9 mouse cellular contexts compared by ENCODE assay signal in genomic region chr1:75547351-75547750, GRCm38 (mm10). TPM values are rescaled to one million over a fixed set of nuclear protein-coding genes. Genes with fewer than 3 reads are reported as not detected.
A peak's percentile ranks its signal among the peaks of the same experiment; 100 is the strongest.
DNase-seq lines count a peak whose midpoint lies in the region; ATAC-seq lines count a peak whose summit lies in the region.
"Had no signal": no experiment of that assay in that cellular context is flagged by ENCODE, and none has a peak within 500 bp of the region (broad histone marks: within the 10 kb centered on the region; RNA-seq: fewer than 3 reads in every experiment).

No protein-coding gene starts in this region.

- no peak overlapping the region for H3K27ac ChIP-seq in kidney, embryonic 15.5 days
- H3K27ac ChIP-seq in forebrain, embryonic 12.5 days = no peak overlapping the region
- no peak overlapping the region for H3K27ac ChIP-seq in intestine, embryonic 16.5 days (ENCODE audit: low read length)
- H3K27ac ChIP-seq in neural tube, embryonic 15.5 days (replicated peaks) = no peak overlapping the region

- H3K4me2 ChIP-seq in kidney, embryonic 15.5 days = peak overlapping the region; percentile 86
- peak overlapping the region; percentile 73 for H3K4me2 ChIP-seq in forebrain, embryonic 12.5 days
- H3K4me2 ChIP-seq in intestine, embryonic 16.5 days (ENCODE audit: low read depth, low read length) = 0 out of 2 replicates have a peak overlapping the region, but pooled peaks have one; percentile 90
- peak overlapping the region; percentile 77 for H3K4me2 ChIP-seq in neural tube, embryonic 15.5 days

- DNase-seq in kidney, adult 11 months = no peak
- no peak for DNase-seq in gastrocnemius, adult 18-20 months (ENCODE audit: low spot score)
- no peak for DNase-seq in spleen, postnatal 14 days (ENCODE audit: low spot score in 2 of 2)

- H3K4me1 ChIP-seq in kidney, embryonic 15.5 days = peaks cover 22% of the 10 kb centered on the region
- H3K4me1 ChIP-seq in forebrain, embryonic 12.5 days = peaks cover 15% of the 10 kb centered on the region
- H3K4me1 ChIP-seq in intestine, embryonic 16.5 days (ENCODE audit: control insufficient read depth, insufficient read depth, low read length) = peaks cover 11% of the 10 kb centered on the region
- peaks cover 25% of the 10 kb centered on the region for H3K4me1 ChIP-seq in neural tube, embryonic 15.5 days

- H3K9ac ChIP-seq in kidney, embryonic 15.5 days = no peak overlapping the region
- H3K9ac ChIP-seq in forebrain, embryonic 12.5 days = no peak overlapping the region
- no peak overlapping the region for H3K9ac ChIP-seq in intestine, embryonic 16.5 days (ENCODE audit: low read depth, low read length)
- no peak overlapping the region for H3K9ac ChIP-seq in neural tube, embryonic 15.5 days (replicated peaks)

- H3K4me3 ChIP-seq in kidney, embryonic 15.5 days (replicated peaks) = peak overlapping the region; percentile 79
- H3K4me3 ChIP-seq in forebrain, embryonic 12.5 days (replicated peaks) = no peak overlapping the region; the same call in 1 of the 2 replicates
- H3K4me3 ChIP-seq in intestine, embryonic 16.5 days (ENCODE audit: low read length) = no peak overlapping the region
- H3K4me3 ChIP-seq in neural tube, embryonic 15.5 days (replicated peaks) = peak overlapping the region; percentile 77

- 96% methylated on average over 13 of the region's 13 CpGs for WGBS in kidney, embryonic 15.5 days
- WGBS in forebrain, embryonic 12.5 days = 97% methylated on average over 13 of the region's 13 CpGs
- WGBS in intestine, embryonic 16.5 days = 94% methylated on average over 13 of the region's 13 CpGs
- WGBS in neural tube, embryonic 15.5 days = 95% methylated on average over 13 of the region's 13 CpGs

- no peak for ATAC-seq in kidney, embryonic 15.5 days (replicated peaks; ENCODE audit: low FRiP score)
- no peak for ATAC-seq in forebrain, embryonic 12.5 days (ENCODE audit: low FRiP score)
- ATAC-seq in intestine, embryonic 16.5 days = no peak
- ATAC-seq in neural tube, embryonic 15.5 days (ENCODE audit: low FRiP score) = no peak

- peaks cover 33% of the 10 kb centered on the region for H3K36me3 ChIP-seq in kidney, embryonic 15.5 days
- peaks cover 38% of the 10 kb centered on the region for H3K36me3 ChIP-seq in forebrain, embryonic 12.5 days (replicated peaks)
- no peaks in the 10 kb centered on the region; the same call in 1 of the 2 replicates for H3K36me3 ChIP-seq in intestine, embryonic 16.5 days (ENCODE audit: control insufficient read depth, insufficient read depth, low read length)
- peaks cover 43% of the 10 kb centered on the region for H3K36me3 ChIP-seq in neural tube, embryonic 15.5 days

- H3K9me3 ChIP-seq in kidney, embryonic 15.5 days (replicated peaks) = no peaks in the 10 kb centered on the region
- H3K9me3 ChIP-seq in forebrain, embryonic 12.5 days = no peaks in the 10 kb centered on the region
- no peaks in the 10 kb centered on the region for H3K9me3 ChIP-seq in intestine, embryonic 16.5 days (ENCODE audit: control insufficient read depth, low read length)
- no peaks in the 10 kb centered on the region for H3K9me3 ChIP-seq in neural tube, embryonic 15.5 days (replicated peaks)

- 0 out of 2 replicates have a peak, but pooled peaks cover 7% of the 10 kb centered on the region for H3K27me3 ChIP-seq in kidney, embryonic 15.5 days
- H3K27me3 ChIP-seq in forebrain, embryonic 12.5 days = no peaks in the 10 kb centered on the region
- no peaks in the 10 kb centered on the region for H3K27me3 ChIP-seq in intestine, embryonic 16.5 days (replicated peaks; ENCODE audit: control insufficient read depth, insufficient read depth, low read length)
- H3K27me3 ChIP-seq in neural tube, embryonic 15.5 days (replicated peaks) = no peaks in the 10 kb centered on the region

RNA-seq across cellular contexts. Expression of gene Slc4a3, which starts 1.3 kb away (rescaled TPM):
- 20.9 and 22.5 TPM in 2 replicates for polyA plus RNA-seq in kidney, embryonic 15.5 days (2015; fragmentation: Nextera tagmentation; extraction: Ambion mirVana)
- 22.4 and 29.4 TPM in 2 replicates for polyA plus RNA-seq in forebrain, embryonic 12.5 days (2016; fragmentation: Nextera tagmentation; extraction: Ambion mirVana)
- 7.6 and 9.8 TPM in 2 replicates for polyA plus RNA-seq in intestine, embryonic 16.5 days (2015; fragmentation: Nextera tagmentation; extraction: Ambion mirVana)
- polyA plus RNA-seq in neural tube, embryonic 15.5 days (2015; fragmentation: Nextera tagmentation; extraction: Ambion mirVana) = 62.7 and 75.1 TPM in 2 replicates
- total RNA-seq in gastrocnemius, adult 18-20 months (2021) = 1 to 10 TPM; 6.0 to 9.2 TPM
- total RNA-seq: MEL had no signal

RNA-seq across cellular contexts. Expression of gene Stk11ip, which starts 26.0 kb away (rescaled TPM):
- polyA plus RNA-seq in kidney, embryonic 15.5 days (2015; fragmentation: Nextera tagmentation; extraction: Ambion mirVana) = 25.1 and 26.5 TPM in 2 replicates
- polyA plus RNA-seq in forebrain, embryonic 12.5 days (2016; fragmentation: Nextera tagmentation; extraction: Ambion mirVana) = 24.4 and 27.8 TPM in 2 replicates
- 16.6 and 17.8 TPM in 2 replicates for polyA plus RNA-seq in intestine, embryonic 16.5 days (2015; fragmentation: Nextera tagmentation; extraction: Ambion mirVana)
- 20.0 and 21.2 TPM in 2 replicates for polyA plus RNA-seq in neural tube, embryonic 15.5 days (2015; fragmentation: Nextera tagmentation; extraction: Ambion mirVana)
- 1 to 10 TPM; 7.1 to 7.9 TPM for total RNA-seq in gastrocnemius, adult 18-20 months (2021)

RNA-seq across cellular contexts. Expression of gene Inha, which starts 40.5 kb away (rescaled TPM):
- polyA plus RNA-seq in kidney, embryonic 15.5 days (2015; fragmentation: Nextera tagmentation; extraction: Ambion mirVana) = 6.0 and 11.2 TPM in 2 replicates
- polyA plus RNA-seq in forebrain, embryonic 12.5 days (2016; fragmentation: Nextera tagmentation; extraction: Ambion mirVana) = 5.9 and 6.6 TPM in 2 replicates
- 6.6 and 7.3 TPM in 2 replicates for polyA plus RNA-seq in intestine, embryonic 16.5 days (2015; fragmentation: Nextera tagmentation; extraction: Ambion mirVana)
- polyA plus RNA-seq in neural tube, embryonic 15.5 days (2015; fragmentation: Nextera tagmentation; extraction: Ambion mirVana) = 18.1 and 23.5 TPM in 2 replicates
- 1 to 10 TPM; 1.1 to 1.7 TPM for total RNA-seq in gastrocnemius, adult 18-20 months (2021)
- total RNA-seq: liver, adult 2 months; MEL had no signal

RNA-seq across cellular contexts. Expression of gene Obsl1, which starts 41.1 kb away (rescaled TPM):
- 67.2 and 80.1 TPM in 2 replicates for polyA plus RNA-seq in kidney, embryonic 15.5 days (2015; fragmentation: Nextera tagmentation; extraction: Ambion mirVana)
- 31.8 and 36.8 TPM in 2 replicates for polyA plus RNA-seq in forebrain, embryonic 12.5 days (2016; fragmentation: Nextera tagmentation; extraction: Ambion mirVana)
- 38.7 and 42.7 TPM in 2 replicates for polyA plus RNA-seq in intestine, embryonic 16.5 days (2015; fragmentation: Nextera tagmentation; extraction: Ambion mirVana)
- polyA plus RNA-seq in neural tube, embryonic 15.5 days (2015; fragmentation: Nextera tagmentation; extraction: Ambion mirVana) = 33.1 and 37.6 TPM in 2 replicates
- 10 to 100 TPM; 25.0 to 30.0 TPM for total RNA-seq in gastrocnemius, adult 18-20 months (2021)

Comparison
In these comparisons a context has a peak if more than half of its experiments do, and no peak if none do; other contexts are left out.
1. H3K4me3 ChIP-seq: peak in kidney, embryonic 15.5 days (single experiment) and neural tube, embryonic 15.5 days (single experiment); none in forebrain, embryonic 12.5 days (single experiment) and intestine, embryonic 16.5 days (single experiment).
2. Peak in every context shown above with its lines, with median percentiles within 50 percentile points of each other: H3K4me2 ChIP-seq.